ENCODE assay signal across 12 mouse cellular contexts in genomic region chr7:45167761-45168445, GRCm38 (mm10). TPM values are rescaled to one million over a fixed set of nuclear protein-coding genes. Genes with fewer than 3 reads are reported as not detected.
DNase-seq lines count a peak whose midpoint lies in the region; ATAC-seq lines count a peak whose summit lies in the region.
"Had no signal": no experiment of that assay in that cellular context is flagged by ENCODE, and none has a peak within 500 bp of the region (broad histone marks: within the 10 kb centered on the region; RNA-seq: fewer than 3 reads in every experiment).

No protein-coding gene starts in this region.

- peaks cover 56% of the 10 kb centered on the region for H3K27me3 ChIP-seq in forebrain, embryonic 16.5 days (replicated peaks; ENCODE audit: control insufficient read depth, insufficient read depth, low read length)
- peaks cover 99% of the 10 kb centered on the region for H3K27me3 ChIP-seq in midbrain, embryonic 12.5 days
- H3K27me3 ChIP-seq in kidney, embryonic 16.5 days (ENCODE audit: insufficient read depth, low read length): peaks cover 76% of the 10 kb centered on the region

- H3K4me2 ChIP-seq in forebrain, embryonic 16.5 days (ENCODE audit: low read length): peak overlapping the region; percentile 44
- H3K4me2 ChIP-seq in midbrain, embryonic 12.5 days (replicated peaks): peak overlapping the region; percentile 12; the same call in 1 of the 2 replicates
- no peak overlapping the region for H3K4me2 ChIP-seq in kidney, embryonic 16.5 days (replicated peaks; ENCODE audit: low read depth, low read length)
- H3K4me2 ChIP-seq: liver, embryonic 13.5 days had no signal

- H3K4me3 ChIP-seq in forebrain, embryonic 16.5 days (replicated peaks; ENCODE audit: low read length): peak overlapping the region; percentile 22
- H3K4me3 ChIP-seq in midbrain, embryonic 12.5 days: no peak overlapping the region
- H3K4me3 ChIP-seq in kidney, embryonic 16.5 days (ENCODE audit: low read length): no peak overlapping the region
- H3K4me3 ChIP-seq: liver, embryonic 13.5 days had no signal

- no peaks in the 10 kb centered on the region for H3K9me3 ChIP-seq in forebrain, embryonic 16.5 days (ENCODE audit: control insufficient read depth, low read length)
- peaks cover 12% of the 10 kb centered on the region; the same call in 1 of the 2 replicates for H3K9me3 ChIP-seq in midbrain, embryonic 12.5 days
- peaks cover 19% of the 10 kb centered on the region for H3K9me3 ChIP-seq in kidney, embryonic 16.5 days (ENCODE audit: low read length)

- H3K4me1 ChIP-seq in forebrain, embryonic 16.5 days (replicated peaks; ENCODE audit: control insufficient read depth, insufficient read depth, low read length): peaks cover 38% of the 10 kb centered on the region
- H3K4me1 ChIP-seq in midbrain, embryonic 12.5 days: peaks cover 19% of the 10 kb centered on the region
- 0 out of 2 replicates have a peak, but pooled peaks cover 5% of the 10 kb centered on the region for H3K4me1 ChIP-seq in kidney, embryonic 16.5 days (ENCODE audit: insufficient read depth, low read length)

- H3K9ac ChIP-seq in forebrain, embryonic 16.5 days (replicated peaks; ENCODE audit: low read depth, low read length): peak overlapping the region; percentile 30
- no peak overlapping the region for H3K9ac ChIP-seq in midbrain, embryonic 12.5 days (replicated peaks)
- H3K9ac ChIP-seq in kidney, embryonic 16.5 days (replicated peaks; ENCODE audit: low read length): no peak overlapping the region
- H3K9ac ChIP-seq: liver, embryonic 13.5 days had no signal

- no peak; the same call in 1 of the 2 replicates for ATAC-seq in forebrain, embryonic 16.5 days
- ATAC-seq in midbrain, embryonic 12.5 days (ENCODE audit: low FRiP score, low read depth): no peak; the same call in 1 of the 2 replicates
- no peak for ATAC-seq in kidney, embryonic 16.5 days (ENCODE audit: low FRiP score, low TSS enrichment)

- 0 out of 2 replicates have a peak, but pooled peaks cover 2% of the 10 kb centered on the region for H3K36me3 ChIP-seq in forebrain, embryonic 16.5 days (ENCODE audit: control insufficient read depth, insufficient read depth)
- no peaks in the 10 kb centered on the region for H3K36me3 ChIP-seq in midbrain, embryonic 12.5 days
- H3K36me3 ChIP-seq in kidney, embryonic 16.5 days (ENCODE audit: insufficient read depth, low read length): no peaks in the 10 kb centered on the region
- H3K36me3 ChIP-seq: liver, embryonic 13.5 days had no signal

- no peak overlapping the region for H3K27ac ChIP-seq in forebrain, embryonic 16.5 days (ENCODE audit: low read length)
- H3K27ac ChIP-seq in midbrain, embryonic 12.5 days (replicated peaks): no peak overlapping the region
- no peak overlapping the region for H3K27ac ChIP-seq in kidney, embryonic 16.5 days (ENCODE audit: low read length)
- H3K27ac ChIP-seq: liver, embryonic 13.5 days had no signal

- DNase-seq in embryo, embryonic 11 days: peak; percentile 42
- no peak for DNase-seq in embryo, embryonic 9.5 days (ENCODE audit: extremely low spot score)
- peak; percentile 88 for DNase-seq in cerebellum, adult 11-12 months
- DNase-seq in spleen, adult 12 weeks (ENCODE audit: low spot score): no peak
- DNase-seq in spleen, postnatal 36 days (ENCODE audit: low spot score in 2 of 2): no peak
- DNase-seq: kidney, postnatal 25 days; liver, embryonic 13.5 days had no signal

- 1% methylated on average over 19 of the region's 19 CpGs for WGBS in forebrain, embryonic 16.5 days
- WGBS in midbrain, embryonic 12.5 days: 1% methylated on average over 19 of the region's 19 CpGs
- 3% methylated on average over 19 of the region's 19 CpGs for WGBS in kidney, embryonic 16.5 days

RNA-seq across cellular contexts. Expression of gene Slc17a7, which starts 4.2 kb away (rescaled TPM):
- polyA plus RNA-seq in forebrain, embryonic 16.5 days (2015; fragmentation: Nextera tagmentation; extraction: Ambion mirVana): 20.1 and 22.8 TPM in 2 replicates
- 0.61 and 1.0 TPM in 2 replicates for polyA plus RNA-seq in midbrain, embryonic 12.5 days (2016; fragmentation: Nextera tagmentation; extraction: Ambion mirVana)
- 0.19 and 0.42 TPM in 2 replicates for polyA plus RNA-seq in kidney, embryonic 16.5 days (2015; fragmentation: Nextera tagmentation; extraction: Ambion mirVana)
- polyA plus RNA-seq: liver, embryonic 13.5 days had no signal

RNA-seq across cellular contexts. Expression of gene Gfy, which starts 11.5 kb away (rescaled TPM):
- 0.51 TPM in 1 of 2 replicates, not detected in the other for polyA plus RNA-seq in forebrain, embryonic 16.5 days (2015; fragmentation: Nextera tagmentation; extraction: Ambion mirVana)
- not detected in 2 replicates for polyA plus RNA-seq in midbrain, embryonic 12.5 days (2016; fragmentation: Nextera tagmentation; extraction: Ambion mirVana)
- not detected in 2 replicates for polyA plus RNA-seq in kidney, embryonic 16.5 days (2015; fragmentation: Nextera tagmentation; extraction: Ambion mirVana)
- polyA plus RNA-seq: heart, embryonic 16.5 days; liver, embryonic 13.5 days; small intestine, adult 2 months had no signal

RNA-seq across cellular contexts. Expression of gene Pth2, which starts 12.9 kb away (rescaled TPM):
- polyA plus RNA-seq in forebrain, embryonic 16.5 days (2015; fragmentation: Nextera tagmentation; extraction: Ambion mirVana): 0.63 TPM in 1 of 2 replicates, not detected in the other
- polyA plus RNA-seq in midbrain, embryonic 12.5 days (2016; fragmentation: Nextera tagmentation; extraction: Ambion mirVana): 1.3 and 2.4 TPM in 2 replicates
- polyA plus RNA-seq in kidney, embryonic 16.5 days (2015; fragmentation: Nextera tagmentation; extraction: Ambion mirVana): not detected in 2 replicates
- polyA plus RNA-seq: liver, embryonic 13.5 days; small intestine, adult 2 months had no signal

RNA-seq across cellular contexts. Expression of gene Aldh16a1, which starts 13.5 kb away (rescaled TPM):
- 19.3 and 20.9 TPM in 2 replicates for polyA plus RNA-seq in forebrain, embryonic 16.5 days (2015; fragmentation: Nextera tagmentation; extraction: Ambion mirVana)
- polyA plus RNA-seq in midbrain, embryonic 12.5 days (2016; fragmentation: Nextera tagmentation; extraction: Ambion mirVana): 38.0 and 39.4 TPM in 2 replicates
- polyA plus RNA-seq in kidney, embryonic 16.5 days (2015; fragmentation: Nextera tagmentation; extraction: Ambion mirVana): 81.2 and 88.6 TPM in 2 replicates

RNA-seq across cellular contexts. Expression of gene Pih1d1, which starts 13.8 kb away (rescaled TPM):
- 84.2 and 90.2 TPM in 2 replicates for polyA plus RNA-seq in forebrain, embryonic 16.5 days (2015; fragmentation: Nextera tagmentation; extraction: Ambion mirVana)
- polyA plus RNA-seq in midbrain, embryonic 12.5 days (2016; fragmentation: Nextera tagmentation; extraction: Ambion mirVana): 92.3 and 103 TPM in 2 replicates
- polyA plus RNA-seq in kidney, embryonic 16.5 days (2015; fragmentation: Nextera tagmentation; extraction: Ambion mirVana): 109 and 112 TPM in 2 replicates

Comparison
In these comparisons a context has a peak if more than half of its experiments do, and no peak if none do; other contexts are left out.
1. DNase-seq: peak in embryo, embryonic 11 days (single experiment) and cerebellum, adult 11-12 months (single experiment); none in embryo, embryonic 9.5 days (single experiment), spleen, adult 12 weeks (single experiment) and spleen, postnatal 36 days (0 of 2).
2. RNA of gene Slc17a7, which starts 4.2 kb away (polyA plus RNA-seq): 20.1 to 22.8 TPM in forebrain, embryonic 16.5 days; 0.61 to 1.0 TPM in midbrain, embryonic 12.5 days and 0.19 to 0.42 TPM in kidney, embryonic 16.5 days; every median in the first group is over 10 times any median in the second.